Mouse (Mus musculus) Patski (cell line): ENCODE data around the gene Pde4a. TPM values are rescaled to one million over a fixed set of nuclear protein-coding genes. Genes with fewer than 3 reads are reported as not detected.

Source experiments
- ATAC-seq: fragments of 100-300 bp; one replicate; pipeline ENCODE4 v1.8.0; 2021
- CTCF ChIA-PET: fragments of 350-600 bp; sonication (Branson Sonifier 250); formaldehyde crosslinking; loops from one replicate; lab custom pipeline; 2022; ENCODE audit warnings: inconsistent platforms; lab: Charles Lee
- POLR2A ChIA-PET: fragments of 350-600 bp; sonication (Branson Sonifier 250); formaldehyde crosslinking; loops from one replicate; lab custom pipeline; 2022; ENCODE audit warnings: antibody characterized with exemption, inconsistent platforms; lab: Charles Lee
- DNase-seq: peaks from one replicate; pipeline ENCODE4 v3.0.0-alpha.2; 2011; ENCODE audit warnings: low read depth, low spot score
- H3K27me3 ChIP-seq: fragments of 371-371 bp; one replicate; pipeline ENCODE4 v1.5.1; 2021
- CTCF ChIP-seq: fragments of 100-300 bp; IDR thresholded peaks from one replicate; pipeline ENCODE4 v1.5.1; 2021
- in situ Hi-C: fragments of 300-500 bp; cut with MboI; formaldehyde crosslinking; loops from 3 replicates; pipeline ENCODE4 v1.11.1; 2018; ENCODE audit warnings: low pct_unique_long_range_greater_than_20kb, mixed read lengths
- polyA plus RNA-seq: library from polyadenylated mRNA; unstranded; gene quantifications from one replicate; pipeline ENCODE4 v1.2.3, GENCODE M21; 2021

Gene Pde4a
- polyA plus RNA-seq, 1 experiment from 2014 or later = 3.0 TPM

- DNase-seq (no peak), ATAC-seq (no peak)
- H3K27me3 ChIP-seq = peaks cover 2% of the 10 kb centered on the region
- POLR2A ChIA-PET = no interaction called here
- CTCF ChIA-PET = no interaction called here
- TF ChIP-seq CTCF = no peak
- in situ Hi-C loops = no loop called here
Measured at GRCm38 (mm10) chr9:21260491-21261040, 95.1 kb downstream of the Pde4a start.

GRCm38 (mm10) chr9:21261831-21262230 is 96.3 kb downstream of the Pde4a start:
- CTCF ChIA-PET = no interaction called here
- peaks cover 2% of the 10 kb centered on the region for H3K27me3 ChIP-seq
- DNase-seq = no peak
- no peak for ATAC-seq
- in situ Hi-C loops = no loop called here
- POLR2A ChIA-PET = no interaction called here
- TF ChIP-seq CTCF = no peak

Other genes with a start within 250 kb of the Pde4a start
- gene Dnmt1, start 205.8 kb upstream of the Pde4a start, polyA plus RNA-seq = 54.3 TPM
- 10.9 TPM for gene S1pr2, start 188.9 kb upstream of the Pde4a start, polyA plus RNA-seq
- 89.1 TPM for gene Mrpl4, start 163.0 kb upstream of the Pde4a start, polyA plus RNA-seq
- gene Icam1, start 149.7 kb upstream of the Pde4a start, polyA plus RNA-seq = 0.06 TPM
- 0.99 TPM for gene Icam4, start 136.3 kb upstream of the Pde4a start, polyA plus RNA-seq
- gene Icam5, start 133.6 kb upstream of the Pde4a start, polyA plus RNA-seq = 1.1 TPM
- 0.10 TPM for gene Zglp1, start 98.6 kb upstream of the Pde4a start, polyA plus RNA-seq
- gene Gm49373, start 92.6 kb upstream of the Pde4a start, polyA plus RNA-seq = 0.15 TPM
- gene Fdx1l, start 92.1 kb upstream of the Pde4a start, polyA plus RNA-seq = 61.0 TPM
- 1.2 TPM for gene Gm38431, start 73.7 kb upstream of the Pde4a start, polyA plus RNA-seq
- gene Raver1, start 73.7 kb upstream of the Pde4a start, polyA plus RNA-seq = 65.4 TPM
- 20.3 TPM for gene Tyk2, start 34.5 kb upstream of the Pde4a start, polyA plus RNA-seq
- 312 TPM for gene Cdc37, start 15.7 kb upstream of the Pde4a start, polyA plus RNA-seq
- 49.7 TPM for gene Keap1, start 73.6 kb downstream of the Pde4a start, polyA plus RNA-seq
- gene S1pr5, start 82.7 kb downstream of the Pde4a start, polyA plus RNA-seq = not detected
- gene Atg4d, start 99.6 kb downstream of the Pde4a start, polyA plus RNA-seq = 42.7 TPM
- gene Kri1, start 122.3 kb downstream of the Pde4a start, polyA plus RNA-seq = 36.9 TPM
- gene Cdkn2d, start 125.7 kb downstream of the Pde4a start, polyA plus RNA-seq = 47.4 TPM
- not detected for gene Ap1m2, start 146.6 kb downstream of the Pde4a start, polyA plus RNA-seq
- gene Slc44a2, start 155.0 kb downstream of the Pde4a start, polyA plus RNA-seq = 245 TPM
- 110 TPM for gene Ilf3, start 202.2 kb downstream of the Pde4a start, polyA plus RNA-seq
- gene Qtrt1, start 246.1 kb downstream of the Pde4a start, polyA plus RNA-seq = 30.2 TPM